Mouse (Mus musculus): Measurements from ENCODE around the gene Kcnd3. TPM values are rescaled to one million over a fixed set of nuclear protein-coding genes. Genes with fewer than 3 reads are reported as not detected.

The Kcnd3 gene
- polyA plus RNA-seq, 1 experiment from 2014 or later = 0.90 TPM

- no peaks in the 10 kb centered on the region for H3K9me3 ChIP-seq
- H3K27me3 ChIP-seq (ENCODE audit: insufficient read depth, poor library complexity, severe bottlenecking) = no peaks in the 10 kb centered on the region
- no peak for DNase-seq (ENCODE audit: low spot score)
- WGBS = 89% methylated on average over 2 of the region's 2 CpGs
- no peak overlapping the region for H3K27ac ChIP-seq
- no peak overlapping the region for H3K4me3 ChIP-seq
- 0 out of 2 replicates have a peak, but pooled peaks cover 2% of the 10 kb centered on the region for H3K4me1 ChIP-seq (replicated peaks)
- no peaks in the 10 kb centered on the region for H3K36me3 ChIP-seq
These were observed 165.0 kb downstream of the Kcnd3 start for GRCm38 (mm10) chr3:105616861-105617743.

GRCm38 (mm10) chr3:105621154-105621553, 169.0 kb downstream of the Kcnd3 start:
- H3K4me3 ChIP-seq = no peak overlapping the region
- H3K4me1 ChIP-seq (replicated peaks) = 0 out of 2 replicates have a peak, but pooled peaks cover 2% of the 10 kb centered on the region
- H3K27ac ChIP-seq = no peak overlapping the region
- no peaks in the 10 kb centered on the region for H3K9me3 ChIP-seq
- no peak for DNase-seq (ENCODE audit: low spot score)
- no peaks in the 10 kb centered on the region for H3K36me3 ChIP-seq
- 74% methylated on average over 8 of the region's 8 CpGs for WGBS
- H3K27me3 ChIP-seq (ENCODE audit: insufficient read depth, poor library complexity, severe bottlenecking) = no peaks in the 10 kb centered on the region

GRCm38 (mm10) chr3:105623137-105623536, 171.0 kb downstream of the Kcnd3 start:
- WGBS = 77% methylated on average over 4 of the region's 4 CpGs
- Histone ChIP-seq H3K9me3 (no peaks in the 10 kb centered on the region), H3K27me3 (ENCODE audit: insufficient read depth, poor library complexity, severe bottlenecking) (no peaks in the 10 kb centered on the region), H3K36me3 (no peaks in the 10 kb centered on the region), H3K4me1 (replicated peaks) (peaks cover 12% of the 10 kb centered on the region; the same call in 1 of the 2 replicates), H3K27ac (no peak overlapping the region), H3K4me3 (no peak overlapping the region)
- DNase-seq (ENCODE audit: low spot score) = no peak

GRCm38 (mm10) chr3:105625961-105626360, 173.8 kb downstream of the Kcnd3 start:
- H3K36me3 ChIP-seq = no peaks in the 10 kb centered on the region
- H3K4me1 ChIP-seq (replicated peaks) = peaks cover 10% of the 10 kb centered on the region; the same call in 1 of the 2 replicates
- H3K27ac ChIP-seq = no peak overlapping the region
- DNase-seq (ENCODE audit: low spot score) = no peak
- no peaks in the 10 kb centered on the region for H3K9me3 ChIP-seq
- H3K27me3 ChIP-seq (ENCODE audit: insufficient read depth, poor library complexity, severe bottlenecking) = no peaks in the 10 kb centered on the region
- WGBS = 91% methylated on average over 2 of the region's 2 CpGs
- H3K4me3 ChIP-seq = no peak overlapping the region

- Histone ChIP-seq H3K4me1 (replicated peaks) (peaks cover 10% of the 10 kb centered on the region; the same call in 1 of the 2 replicates), H3K27ac (no peak overlapping the region), H3K4me3 (no peak overlapping the region), H3K27me3 (ENCODE audit: insufficient read depth, poor library complexity, severe bottlenecking) (no peaks in the 10 kb centered on the region), H3K9me3 (no peaks in the 10 kb centered on the region), H3K36me3 (no peaks in the 10 kb centered on the region)
- 77% methylated on average over 6 of the region's 6 CpGs for WGBS
- DNase-seq (ENCODE audit: low spot score) = no peak
These were observed 175.1 kb downstream of the Kcnd3 start for GRCm38 (mm10) chr3:105627258-105627657.

GRCm38 (mm10) chr3:105632296-105632695, 180.2 kb downstream of the Kcnd3 start:
- H3K36me3 ChIP-seq = no peaks in the 10 kb centered on the region
- peaks cover under 1% of the 10 kb centered on the region; the same call in 1 of the 2 replicates for H3K4me1 ChIP-seq (replicated peaks)

GRCm38 (mm10) chr3:105633021-105633420, 180.9 kb downstream of the Kcnd3 start:
- DNase-seq (ENCODE audit: low spot score) = no peak
- no peak overlapping the region for H3K27ac ChIP-seq
- no peaks in the 10 kb centered on the region for H3K36me3 ChIP-seq
- no peak overlapping the region for H3K4me3 ChIP-seq
- 89% methylated on average over 3 of the region's 3 CpGs for WGBS
- no peaks in the 10 kb centered on the region for H3K4me1 ChIP-seq (replicated peaks)
- H3K27me3 ChIP-seq (ENCODE audit: insufficient read depth, poor library complexity, severe bottlenecking) = no peaks in the 10 kb centered on the region
- no peaks in the 10 kb centered on the region for H3K9me3 ChIP-seq

More at GRCm38 (mm10) chr3:105632296-105632695, 180.2 kb downstream of the Kcnd3 start:
- H3K27me3 ChIP-seq (ENCODE audit: insufficient read depth, poor library complexity, severe bottlenecking) = no peaks in the 10 kb centered on the region
- H3K4me3 ChIP-seq = no peak overlapping the region
- H3K27ac ChIP-seq = no peak overlapping the region
- 74% methylated on average over 2 of the region's 2 CpGs for WGBS
- H3K9me3 ChIP-seq = no peaks in the 10 kb centered on the region
- no peak for DNase-seq (ENCODE audit: low spot score)

- Histone ChIP-seq H3K4me3 (no peak overlapping the region), H3K4me1 (replicated peaks) (no peaks in the 10 kb centered on the region), H3K27ac (no peak overlapping the region), H3K27me3 (ENCODE audit: insufficient read depth, poor library complexity, severe bottlenecking) (no peaks in the 10 kb centered on the region), H3K9me3 (no peaks in the 10 kb centered on the region), H3K36me3 (no peaks in the 10 kb centered on the region)
- no peak for DNase-seq (ENCODE audit: low spot score)
- WGBS = 40% methylated on average over 1 of the region's 1 CpGs
These were observed 190.1 kb downstream of the Kcnd3 start for GRCm38 (mm10) chr3:105642186-105642585.

GRCm38 (mm10) chr3:105643566-105643965, 191.4 kb downstream of the Kcnd3 start:
- WGBS = 76% methylated on average over 5 of the region's 5 CpGs
- no peak for DNase-seq (ENCODE audit: low spot score)

GRCm38 (mm10) chr3:105648889-105649567, 196.9 kb downstream of the Kcnd3 start:
- Histone ChIP-seq H3K9me3 (no peaks in the 10 kb centered on the region), H3K27ac (no peak overlapping the region), H3K27me3 (ENCODE audit: insufficient read depth, poor library complexity, severe bottlenecking) (no peaks in the 10 kb centered on the region), H3K4me3 (no peak overlapping the region), H3K4me1 (replicated peaks) (no peaks in the 10 kb centered on the region), H3K36me3 (no peaks in the 10 kb centered on the region)
- 82% methylated on average over 8 of the region's 8 CpGs for WGBS
- no peak for DNase-seq (ENCODE audit: low spot score)

More at GRCm38 (mm10) chr3:105643566-105643965, 191.4 kb downstream of the Kcnd3 start:
- no peaks in the 10 kb centered on the region for H3K9me3 ChIP-seq
- no peaks in the 10 kb centered on the region for H3K4me1 ChIP-seq (replicated peaks)
- H3K36me3 ChIP-seq = no peaks in the 10 kb centered on the region
- no peak overlapping the region for H3K27ac ChIP-seq
- no peaks in the 10 kb centered on the region for H3K27me3 ChIP-seq (ENCODE audit: insufficient read depth, poor library complexity, severe bottlenecking)
- H3K4me3 ChIP-seq = no peak overlapping the region

- Histone ChIP-seq H3K4me1 (replicated peaks) (no peaks in the 10 kb centered on the region), H3K27ac (no peak overlapping the region), H3K27me3 (ENCODE audit: insufficient read depth, poor library complexity, severe bottlenecking) (no peaks in the 10 kb centered on the region), H3K9me3 (no peaks in the 10 kb centered on the region), H3K36me3 (no peaks in the 10 kb centered on the region), H3K4me3 (no peak overlapping the region)
- DNase-seq (ENCODE audit: low spot score) = no peak
- WGBS = 89% methylated on average over 13 of the region's 13 CpGs
These were observed 201.6 kb downstream of the Kcnd3 start for GRCm38 (mm10) chr3:105653544-105654380.

GRCm38 (mm10) chr3:105655031-105655585, 203.0 kb downstream of the Kcnd3 start:
- Histone ChIP-seq H3K27me3 (ENCODE audit: insufficient read depth, poor library complexity, severe bottlenecking) (no peaks in the 10 kb centered on the region), H3K27ac (no peak overlapping the region), H3K9me3 (no peaks in the 10 kb centered on the region), H3K4me1 (replicated peaks) (no peaks in the 10 kb centered on the region), H3K4me3 (no peak overlapping the region), H3K36me3 (no peaks in the 10 kb centered on the region)
- WGBS = 91% methylated on average over 11 of the region's 11 CpGs
- no peak for DNase-seq (ENCODE audit: low spot score)
